Mouse (Mus musculus): ENCODE results near the gene Olfr715b.
"Not testable (repeated sequence)": the region's sequence is repeated elsewhere in the genome, so short reads cannot be mapped to it uniquely, and the experiment has no call there.

The Olfr715b gene

DNA sequence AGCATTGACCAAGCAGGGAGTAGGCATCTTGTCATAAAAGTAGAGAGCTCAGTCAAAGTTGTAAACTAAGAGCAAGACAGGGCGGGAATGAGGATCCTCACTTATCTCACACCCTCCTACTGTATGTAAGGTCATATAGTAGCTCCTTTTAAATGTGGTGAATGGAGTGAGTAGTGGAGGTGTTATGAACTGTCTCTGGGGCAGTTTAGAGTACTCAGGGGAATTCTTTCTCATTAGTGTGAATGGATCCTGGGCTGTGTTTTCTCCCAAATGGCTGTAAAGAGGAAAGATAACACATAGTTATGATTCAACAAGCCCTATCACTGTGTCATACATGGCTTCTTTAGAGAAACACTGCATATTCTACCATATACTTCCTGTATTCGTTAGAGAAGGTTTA is at the start of gene Olfr715b:
Gene Olfr715b, minus strand, starts transcription at position 101 of the 400 bp plus-strand sequence.
- DNase-seq = not testable (repeated sequence)

- DNase-seq = not testable (repeated sequence)
These were observed 27.9 kb upstream of the Olfr715b start, which contains the start of gene Olfr716 for GRCm38 (mm10) chr7:107138027-107138426. TSS of gene Olfr716 (plus strand) at chr7:107138327.

- DNase-seq = not testable (repeated sequence)
These were observed 20.8 kb upstream of the Olfr715b start, which contains the start of gene Olfr715 for GRCm38 (mm10) chr7:107130983-107131382. TSS of gene Olfr715 (minus strand) at chr7:107131083.

- DNase-seq = no peak
These were observed 17.2 kb downstream of the Olfr715b start, which contains the start of gene Olfr17 for GRCm38 (mm10) chr7:107092920-107093319. TSS of gene Olfr17 (plus strand) at chr7:107093220.

DNA sequence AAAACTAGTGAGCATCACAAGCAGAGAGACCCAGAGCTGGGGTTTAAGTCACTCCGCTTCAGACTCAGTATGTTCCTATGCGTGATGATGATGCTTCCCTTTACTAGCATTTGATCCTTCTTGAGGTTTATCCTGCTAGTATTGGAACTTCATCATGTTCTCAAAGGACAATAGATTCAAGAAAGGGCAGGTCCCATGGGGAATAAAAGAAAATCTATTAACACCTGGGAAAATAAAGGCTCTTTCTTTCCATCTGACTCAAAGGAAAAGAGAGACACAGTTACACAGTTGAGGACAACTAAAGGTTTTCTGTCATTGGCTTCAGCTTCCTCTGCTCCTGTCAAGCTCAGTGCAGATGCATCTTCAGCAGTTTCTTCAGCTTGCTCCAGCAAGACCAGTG is 39.5 kb downstream of the Olfr715b start, which contains the start of gene Olfr714:
Gene Olfr714, plus strand, starts transcription at position 301 of the 400 bp plus-strand sequence.
- DNase-seq = no peak

Data from right cerebral cortex, postnatal 4 days (tissue).